Mouse (Mus musculus) liver, embryonic 13.5 days (tissue): ENCODE data around the gene Tmem150b. TPM values are rescaled to one million over a fixed set of nuclear protein-coding genes. Genes with fewer than 3 reads are reported as not detected.

Experiments used
- ATAC-seq: fragments of 200-750 bp; cut with Nextera tagmentation; 2 replicates; pipeline ENCODE4 v1.8.0; 2017; ENCODE audit warnings: low read depth, mild to moderate bottlenecking, moderate number of reproducible peaks, moderate library complexity
- DNase-seq: peaks from one replicate; pipeline ENCODE4 v3.0.0; 2022
- H3K27ac ChIP-seq: fragments of 300-500 bp; sonication (generic); 2 replicates; pipeline ENCODE4 v1.5.1; 2015; ENCODE audit warnings: moderate library complexity, mild to moderate bottlenecking, inconsistent platforms
- H3K27me3 ChIP-seq: fragments of 300-500 bp; sonication (generic); 2 replicates; pipeline ENCODE4 v1.6.1; 2015; ENCODE audit warnings: mild to moderate bottlenecking, inconsistent platforms
- H3K36me3 ChIP-seq: fragments of 300-500 bp; sonication (generic); 2 replicates; pipeline ENCODE4 v1.6.1; 2015; ENCODE audit warnings: mild to moderate bottlenecking, inconsistent platforms
- H3K4me1 ChIP-seq: fragments of 300-500 bp; sonication (generic); replicated peaks from 2 replicates; pipeline ENCODE4 v1.6.1; 2015; ENCODE audit warnings: inconsistent platforms
- H3K4me2 ChIP-seq: fragments of 300-500 bp; sonication (generic); 2 replicates; pipeline ENCODE4 v1.6.1; 2015; ENCODE audit warnings: inconsistent platforms, mild to moderate bottlenecking, moderate library complexity
- H3K4me3 ChIP-seq: fragments of 300-500 bp; sonication (generic); replicated peaks from 2 replicates; pipeline ENCODE4 v1.5.1; 2015; ENCODE audit warnings: mild to moderate bottlenecking, inconsistent platforms
- H3K9ac ChIP-seq: fragments of 300-500 bp; sonication (generic); 2 replicates; pipeline ENCODE4 v1.6.1; 2015; ENCODE audit warnings: mild to moderate bottlenecking, inconsistent platforms
- H3K9me3 ChIP-seq: fragments of 300-500 bp; sonication (generic); replicated peaks from 2 replicates; pipeline ENCODE4 v1.6.1; 2016; ENCODE audit warnings: inconsistent platforms
- WGBS: fragments of 180-500 bp; shearing (Covaris S2); methylation state at CpG from one replicate; pipeline ENCODE4 v1.1.7; 2015; ENCODE audit not compliant: insufficient replicate concordance; 5-methylcytosine and 5-hydroxymethylcytosine counted together
- polyA plus RNA-seq: library from polyadenylated mRNA; unstranded; fragments of >200 nt; fragmentation: Nextera tagmentation; extraction: Ambion mirVana; gene quantifications from 2 replicates; pipeline ENCODE4 v1.2.1, GENCODE M21; 2015

Gene Tmem150b
- polyA plus RNA-seq, 1 experiment from 2014 or later, result 0.15 TPM

GRCm38 (mm10) chr7:4744886-4745285, 19.8 kb upstream of the Tmem150b start:
- no peaks in the 10 kb centered on the region for H3K9me3 ChIP-seq
- peak overlapping the region; percentile 96 for H3K4me2 ChIP-seq
- H3K9ac ChIP-seq, result peak overlapping the region; percentile 95
- DNase-seq (no peak), ATAC-seq (no peak)
- 0 out of 2 replicates have a peak overlapping the region, but pooled peaks have one; percentile 89 for H3K4me3 ChIP-seq
- 65% methylated on average over 6 of the region's 6 CpGs for WGBS
- no peaks in the 10 kb centered on the region for H3K27me3 ChIP-seq
- H3K4me1 ChIP-seq, result peaks cover 93% of the 10 kb centered on the region
- peak overlapping the region; percentile 99 for H3K27ac ChIP-seq
- peaks cover 57% of the 10 kb centered on the region for H3K36me3 ChIP-seq

- Histone ChIP-seq H3K9ac (peak overlapping the region; percentile 95), H3K36me3 (peaks cover 49% of the 10 kb centered on the region), H3K4me3 (peak overlapping the region; percentile 89), H3K9me3 (no peaks in the 10 kb centered on the region), H3K4me1 (peaks cover 90% of the 10 kb centered on the region), H3K27ac (peak overlapping the region; percentile 99), H3K27me3 (no peaks in the 10 kb centered on the region), H3K4me2 (peak overlapping the region; percentile 96)
- DNase-seq (peak; percentile 51), ATAC-seq (peak; percentile 3; the same call in 1 of the 2 replicates)
- WGBS, result 10% methylated on average over 2 of the region's 2 CpGs
Observed at GRCm38 (mm10) chr7:4743354-4743753, 18.3 kb upstream of the Tmem150b start.

DNA sequence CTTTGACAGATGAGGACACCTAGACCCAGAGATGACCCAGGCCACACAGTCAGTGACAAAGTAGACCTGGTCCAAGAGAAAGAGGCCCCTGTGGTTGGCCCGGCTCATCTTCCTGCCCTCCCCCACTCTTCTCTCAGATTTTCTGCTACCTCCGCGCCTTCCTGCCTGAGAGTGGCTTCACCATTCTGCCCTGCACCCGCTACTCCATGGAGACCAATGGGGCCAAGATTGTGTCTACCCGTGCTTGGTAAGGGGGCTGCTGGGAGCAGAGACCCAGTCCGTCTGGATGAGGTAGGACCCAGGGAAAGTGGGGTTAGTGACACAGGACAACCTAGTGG, 17.4 kb upstream of the Tmem150b start:
- peak overlapping the region; percentile 89 for H3K4me3 ChIP-seq
- ATAC-seq (no peak), DNase-seq (no peak)
- 47% methylated on average over 6 of the region's 6 CpGs for WGBS
- H3K27me3 ChIP-seq, result no peaks in the 10 kb centered on the region
- H3K4me1 ChIP-seq, result peaks cover 82% of the 10 kb centered on the region
- peaks cover 49% of the 10 kb centered on the region for H3K36me3 ChIP-seq
- H3K9ac ChIP-seq, result peak overlapping the region; percentile 95
- peak overlapping the region; percentile 96 for H3K4me2 ChIP-seq
- H3K9me3 ChIP-seq, result no peaks in the 10 kb centered on the region
- peak overlapping the region; percentile 99 for H3K27ac ChIP-seq

DNA sequence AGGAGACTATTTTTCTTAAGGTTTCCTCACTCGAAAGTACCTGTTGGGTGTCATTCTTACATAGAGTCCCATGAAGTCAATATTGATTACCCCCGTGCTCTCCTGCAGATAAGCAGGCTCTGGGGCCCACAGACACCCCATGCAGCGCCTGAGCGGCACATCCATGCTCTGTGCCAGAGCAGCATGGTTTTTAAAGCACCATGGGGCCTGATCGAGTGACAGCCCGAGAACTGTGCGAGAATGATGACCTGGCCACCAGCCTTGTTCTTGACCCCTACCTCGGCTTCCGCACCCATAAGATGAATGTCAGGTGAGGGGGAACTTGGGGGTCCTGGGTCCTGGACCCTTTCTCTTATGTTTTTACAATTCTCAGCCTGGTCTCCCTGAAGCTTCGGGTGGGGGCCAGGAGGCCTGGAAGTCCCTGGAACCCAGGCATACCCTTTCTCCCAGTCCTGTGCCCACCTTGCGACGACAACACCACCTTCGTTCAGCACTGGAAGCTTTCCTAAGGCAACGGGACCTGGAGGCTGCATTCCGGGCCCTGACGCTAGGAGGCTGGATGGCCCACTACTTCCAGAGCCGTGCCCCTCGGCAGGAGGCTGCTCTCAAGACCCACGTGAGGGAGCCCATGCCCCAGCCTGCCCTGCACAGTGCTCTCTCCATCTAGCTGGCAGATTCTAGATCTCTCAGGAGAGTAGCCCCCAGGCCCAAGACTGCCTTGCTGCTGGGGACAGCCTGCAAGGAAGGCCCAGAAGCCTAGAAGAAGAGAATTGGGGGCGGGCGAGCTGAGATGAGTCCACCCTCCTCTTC, 16.8 kb upstream of the Tmem150b start:
- Histone ChIP-seq H3K4me1 (peaks cover 76% of the 10 kb centered on the region), H3K9ac (peak overlapping the region; percentile 95), H3K27me3 (no peaks in the 10 kb centered on the region), H3K4me3 (peak overlapping the region; percentile 89), H3K27ac (peak overlapping the region; percentile 99), H3K36me3 (peaks cover 45% of the 10 kb centered on the region), H3K4me2 (peak overlapping the region; percentile 96), H3K9me3 (no peaks in the 10 kb centered on the region)
- 57% methylated on average over 21 of the region's 21 CpGs for whole genome bisulfite sequencing
- DNase-seq (peak; percentile 63), ATAC-seq (peak; percentile 42)

GRCm38 (mm10) chr7:4741151-4741550, 16.1 kb upstream of the Tmem150b start:
- Histone ChIP-seq H3K9ac (peak overlapping the region; percentile 95), H3K9me3 (no peaks in the 10 kb centered on the region), H3K27ac (peak overlapping the region; percentile 99), H3K27me3 (no peaks in the 10 kb centered on the region), H3K4me2 (peak overlapping the region; percentile 96), H3K4me3 (peak overlapping the region; percentile 89), H3K36me3 (peaks cover 38% of the 10 kb centered on the region), H3K4me1 (peaks cover 69% of the 10 kb centered on the region)
- peak; percentile 75 for DNase-seq
- peak; percentile 50 for ATAC-seq
- WGBS, result 1% methylated on average over 4 of the region's 4 CpGs

GRCm38 (mm10) chr7:4740309-4740727, 15.3 kb upstream of the Tmem150b start:
- ATAC-seq, result peak; percentile 12
- Histone ChIP-seq H3K27ac (peak overlapping the region; percentile 99), H3K9me3 (no peaks in the 10 kb centered on the region), H3K36me3 (peaks cover 30% of the 10 kb centered on the region), H3K4me3 (peak overlapping the region; percentile 89), H3K9ac (peak overlapping the region; percentile 95), H3K4me2 (peak overlapping the region; percentile 96), H3K27me3 (no peaks in the 10 kb centered on the region), H3K4me1 (peaks cover 63% of the 10 kb centered on the region)
- WGBS, result 0% methylated on average over 14 of the region's 14 CpGs
- DNase-seq, result no peak

- WGBS, result under 1% methylated on average over 41 of the region's 44 CpGs
- Histone ChIP-seq H3K4me2 (peak within 1 kb of the TSS; percentile 96), H3K36me3 (peaks cover 25% of the 10 kb centered on the region), H3K9me3 (no peaks in the 10 kb centered on the region), H3K27me3 (no peaks in the 10 kb centered on the region), H3K9ac (peak within 1 kb of the TSS; percentile 95), H3K4me3 (peak within 1 kb of the TSS; percentile 89), H3K27ac (peak within 1 kb of the TSS; percentile 99), H3K4me1 (peaks cover 57% of the 10 kb centered on the region)
- peak; percentile 86 for ATAC-seq
- DNase-seq, result peak; percentile 96
Observed at GRCm38 (mm10) chr7:4739544-4740275, 14.7 kb upstream of the Tmem150b start, which contains the start of gene Kmt5c. Kmt5c (plus strand) TSS chr7:4740115.

DNA sequence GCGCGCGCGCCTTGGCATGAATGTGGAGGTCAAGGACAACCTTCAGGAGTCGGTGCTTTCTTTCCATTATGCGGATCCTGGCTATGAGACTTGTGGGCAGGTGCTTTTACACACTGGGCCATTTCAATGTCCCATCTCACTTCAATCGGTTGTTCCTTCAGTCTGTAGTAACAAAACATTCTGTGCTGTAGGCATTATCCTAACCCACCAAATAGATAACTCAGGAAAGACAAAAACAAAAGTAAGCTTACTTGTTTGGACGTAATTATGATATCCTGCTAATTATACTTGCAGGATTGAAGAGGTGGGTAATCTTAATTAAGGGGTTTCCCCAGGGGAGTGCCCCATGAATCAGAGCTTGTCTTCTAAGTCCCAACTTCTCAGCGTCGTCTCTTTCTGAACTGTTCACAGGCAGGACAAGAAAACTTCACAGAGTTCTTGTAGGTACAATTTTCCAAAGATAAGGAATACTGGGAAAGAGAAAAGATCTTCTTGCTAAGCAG, 14.0 kb upstream of the Tmem150b start:
- Histone ChIP-seq H3K4me2 (peak overlapping the region; percentile 96), H3K4me3 (peak overlapping the region; percentile 89), H3K27ac (peak overlapping the region; percentile 51), H3K4me1 (peaks cover 51% of the 10 kb centered on the region), H3K9me3 (no peaks in the 10 kb centered on the region), H3K36me3 (peaks cover 19% of the 10 kb centered on the region), H3K27me3 (no peaks in the 10 kb centered on the region), H3K9ac (peak overlapping the region; percentile 56)
- no peak for ATAC-seq
- DNase-seq, result no peak
- 47% methylated on average over 10 of the region's 10 CpGs for WGBS

- H3K4me2 ChIP-seq, result peak overlapping the region; percentile 42
- H3K4me1 ChIP-seq, result peaks cover 20% of the 10 kb centered on the region
- H3K9ac ChIP-seq, result peak overlapping the region; percentile 22
- no peak overlapping the region for H3K4me3 ChIP-seq
- ATAC-seq, result peak; percentile 85
- H3K27ac ChIP-seq, result peak overlapping the region; percentile 56
- 22% methylated on average over 6 of the region's 6 CpGs for WGBS
- H3K9me3 ChIP-seq, result no peaks in the 10 kb centered on the region
- H3K36me3 ChIP-seq, result no peaks in the 10 kb centered on the region
- peak; percentile 39 for DNase-seq
- no peaks in the 10 kb centered on the region for H3K27me3 ChIP-seq
Observed at GRCm38 (mm10) chr7:4732968-4733392, 7.9 kb upstream of the Tmem150b start.

- Histone ChIP-seq H3K27me3 (no peaks in the 10 kb centered on the region), H3K36me3 (no peaks in the 10 kb centered on the region), H3K4me3 (no peak overlapping the region), H3K9ac (no peak overlapping the region), H3K4me2 (no peak overlapping the region), H3K4me1 (peaks cover 20% of the 10 kb centered on the region), H3K9me3 (no peaks in the 10 kb centered on the region), H3K27ac (no peak overlapping the region)
- ATAC-seq (no peak), DNase-seq (no peak)
- 52% methylated on average over 5 of the region's 5 CpGs for WGBS
Observed at GRCm38 (mm10) chr7:4731090-4731489, 6.0 kb upstream of the Tmem150b start.

DNA sequence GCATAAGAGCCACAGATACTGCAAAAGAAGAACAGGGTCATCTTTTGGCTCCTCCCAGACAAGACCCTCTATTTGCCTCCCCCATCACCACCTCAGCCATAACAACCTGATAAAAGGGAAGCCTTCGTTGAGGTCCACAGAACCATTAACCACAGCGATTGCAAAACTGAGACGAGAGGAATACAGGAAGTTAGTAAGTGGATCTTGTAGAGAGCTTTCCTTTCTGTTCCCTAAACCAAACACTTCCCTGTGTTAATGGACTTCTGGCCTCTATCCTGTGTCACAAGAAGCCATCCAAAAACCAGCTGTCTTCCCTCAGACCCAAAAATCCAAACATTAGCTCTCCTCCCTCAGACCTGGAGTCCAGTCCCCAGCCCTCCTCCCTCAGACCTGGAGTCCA, 690 bp downstream of the Tmem150b start:
- ATAC-seq, result no peak

More for the DNA sequence above, 690 bp downstream of the Tmem150b start:
- Histone ChIP-seq H3K4me1 (peaks cover 11% of the 10 kb centered on the region), H3K9ac (no peak overlapping the region), H3K36me3 (no peaks in the 10 kb centered on the region), H3K27me3 (no peaks in the 10 kb centered on the region), H3K4me3 (no peak overlapping the region), H3K9me3 (no peaks in the 10 kb centered on the region), H3K4me2 (peak overlapping the region; percentile 41; the same call in 1 of the 2 replicates), H3K27ac (0 out of 2 replicates have a peak overlapping the region, but pooled peaks have one; percentile 34)
- no peak for DNase-seq
- 11% methylated on average over 3 of the region's 3 CpGs for WGBS
